Comparison of ENCODE assay signal across 10 mouse cellular contexts in the genomic region with DNA sequence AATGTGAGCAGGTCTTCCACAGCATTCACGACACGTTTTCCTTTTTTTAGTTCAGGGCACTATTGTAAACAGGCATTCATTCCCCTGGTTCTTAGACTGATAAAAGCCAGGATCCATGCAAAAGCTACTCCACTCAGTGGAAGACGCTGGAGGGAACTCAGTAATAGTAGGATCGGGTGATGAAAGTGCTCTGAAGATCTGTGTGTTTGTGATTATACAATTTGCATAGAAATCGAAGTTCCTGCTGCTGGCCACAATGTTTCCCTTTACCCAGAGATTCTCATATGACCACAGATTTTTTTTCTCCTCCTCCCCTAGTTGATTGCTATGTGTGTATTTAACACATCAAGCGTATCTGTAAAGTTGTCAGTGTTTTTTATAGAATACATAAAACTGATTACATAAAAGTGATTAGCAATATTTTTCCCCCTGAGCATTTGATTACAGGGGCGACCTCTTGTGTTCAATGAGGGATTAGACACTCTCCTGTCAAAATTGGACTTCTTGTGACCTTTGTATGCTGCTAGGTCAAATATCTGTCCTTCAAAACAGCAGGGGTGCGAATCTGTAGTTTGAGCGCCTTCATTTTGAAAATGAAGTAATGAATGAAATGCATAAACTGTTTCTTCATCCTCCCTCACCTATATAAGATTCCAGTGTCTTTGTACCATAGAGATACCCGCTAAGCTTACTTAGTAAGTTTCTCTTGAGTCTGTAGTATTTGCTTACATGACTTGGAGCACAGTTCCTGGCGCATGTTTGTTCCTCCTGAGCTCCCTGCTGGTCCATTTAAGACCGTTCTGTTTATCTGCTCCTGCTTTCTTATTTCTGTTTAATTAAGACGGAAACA. TPM values are rescaled to one million over a fixed set of nuclear protein-coding genes. Genes with fewer than 3 reads are reported as not detected.
DNase-seq lines count a peak whose midpoint lies in the region; ATAC-seq and TF ChIP-seq lines count a peak whose summit lies in the region.
"Had no signal": no experiment of that assay in that cellular context is flagged by ENCODE, and none has a peak within 500 bp of the region (broad histone marks: within the 10 kb centered on the region; RNA-seq: fewer than 3 reads in every experiment).

No protein-coding gene starts in this region.

- no peak for TF ChIP-seq POLR2A in liver, adult 2 months (IDR thresholded peaks at IDR 0.05; ENCODE audit: extremely low read depth, insufficient read depth, low read length)

- WGBS in liver, adult 2 months = 12% methylated on average over 13 of the region's 13 CpGs
- 3% methylated on average over 13 of the region's 13 CpGs for WGBS in neural tube, embryonic 14.5 days

- H3K9me3 ChIP-seq in neural tube, embryonic 14.5 days (ENCODE audit: control insufficient read depth, low read length) = no peaks in the 10 kb centered on the region; the same call in 1 of the 2 replicates
- H3K9me3 ChIP-seq: heart, embryonic 15.5 days; limb, embryonic 15.5 days had no signal

- H3K36me3 ChIP-seq in liver, adult 2 months (ENCODE audit: control insufficient read depth, insufficient read depth, low read length) = no peaks in the 10 kb centered on the region
- no peaks in the 10 kb centered on the region for H3K36me3 ChIP-seq in neural tube, embryonic 14.5 days (ENCODE audit: control insufficient read depth, insufficient read depth, low read length)
- H3K36me3 ChIP-seq: heart, embryonic 15.5 days; limb, embryonic 15.5 days had no signal

- peak overlapping the region; percentile 2; the same call in 1 of the 2 replicates for H3K4me2 ChIP-seq in neural tube, embryonic 14.5 days (ENCODE audit: low read depth, low read length)
- H3K4me2 ChIP-seq: heart, embryonic 15.5 days; limb, embryonic 15.5 days had no signal

- H3K4me3 ChIP-seq in liver, adult 2 months (ENCODE audit: insufficient read depth, low read depth, low read length) = no peak overlapping the region
- 0 out of 2 replicates have a peak overlapping the region, but pooled peaks have one; percentile 9 for H3K4me3 ChIP-seq in neural tube, embryonic 14.5 days (ENCODE audit: low read depth, low read length)
- H3K4me3 ChIP-seq: limb, embryonic 15.5 days had no signal

- H3K9ac ChIP-seq in liver, adult 2 months (ENCODE audit: low read depth, low read length) = no peak overlapping the region
- H3K9ac ChIP-seq in neural tube, embryonic 14.5 days (replicated peaks; ENCODE audit: low read depth, low read length) = no peak overlapping the region
- H3K9ac ChIP-seq: heart, embryonic 15.5 days; limb, embryonic 15.5 days had no signal

- no peak for TF ChIP-seq CTCF in liver, adult 2 months (IDR thresholded peaks at IDR 0.05; ENCODE audit: low read depth, low read length)

- DNase-seq in liver, adult 2 months (ENCODE audit: extremely low read depth, low read depth, low spot score) = peak; percentile 32
- DNase-seq in liver (no peak), NIH3T3 (ENCODE audit: low read depth) (peak; percentile 48)
- DNase-seq in embryo, embryonic 9.5 days (ENCODE audit: extremely low spot score) = peak; percentile 54
- no peak for DNase-seq in frontal cortex, postnatal 10 days (ENCODE audit: low spot score in 2 of 2)
- DNase-seq: kidney, postnatal 14 days had no signal

- H3K79me2 ChIP-seq in liver, adult 2 months (ENCODE audit: control insufficient read depth, insufficient read depth, low read length) = no peaks in the 10 kb centered on the region

- no peaks in the 10 kb centered on the region for H3K4me1 ChIP-seq in liver, adult 2 months (ENCODE audit: control insufficient read depth, insufficient read depth, low read length)
- H3K4me1 ChIP-seq in neural tube, embryonic 14.5 days (ENCODE audit: control insufficient read depth, insufficient read depth, low read length) = peaks cover 4% of the 10 kb centered on the region

- H3K27me3 ChIP-seq in liver, adult 2 months (ENCODE audit: control insufficient read depth, insufficient read depth, low read length) = peaks cover 12% of the 10 kb centered on the region
- peaks cover 55% of the 10 kb centered on the region for H3K27me3 ChIP-seq in neural tube, embryonic 14.5 days (ENCODE audit: control insufficient read depth, insufficient read depth, low read length)

- no peak overlapping the region for H3K27ac ChIP-seq in liver, adult 2 months (replicated peaks; ENCODE audit: insufficient read depth, low read depth, low read length)
- H3K27ac ChIP-seq in neural tube, embryonic 14.5 days (ENCODE audit: low read depth, low read length) = no peak overlapping the region
- H3K27ac ChIP-seq: heart, embryonic 15.5 days; limb, embryonic 15.5 days had no signal

- no peak for ATAC-seq in neural tube, embryonic 14.5 days (ENCODE audit: low read depth)
- ATAC-seq in megakaryocyte progenitor cell, adult 5-6 weeks (replicated peaks; ENCODE audit: poor library complexity) = no peak

RNA-seq across cellular contexts. Expression of a gene that starts 2.6 kb away (rescaled TPM):
- 0.20 TPM in 1 of 2 replicates, not detected in the other for total RNA-seq in liver, adult 2 months (2014; rRNA removed)
- polyA plus RNA-seq in liver, adult 2 months (2012; rRNA removed) = not detected in 2 replicates
- 30.4 and 85.9 TPM in 2 replicates for polyA plus RNA-seq in neural tube, embryonic 14.5 days (2014; fragmentation: Nextera tagmentation; extraction: Ambion mirVana)
- total RNA-seq in megakaryocyte progenitor cell, adult 5-6 weeks (2015) = not detected in 2 replicates
- 0.58 TPM in 1 of 2 replicates, not detected in the other for total RNA-seq in megakaryocyte progenitor cell, adult 5-6 weeks (2017)

Comparison
In these comparisons a context has a peak if more than half of its experiments do, and no peak if none do; other contexts are left out.
1. DNase-seq: peak in liver, adult 2 months (single experiment), NIH3T3 (single experiment) and embryo, embryonic 9.5 days (single experiment); none in liver (single experiment) and frontal cortex, postnatal 10 days (0 of 2).